Mouse (Mus musculus) cerebellum, postnatal 4 days (tissue): ENCODE results near the gene Stat4.

Source experiments
- DNase-seq, 2 experiments: peaks; one replicate each; pipeline ENCODE4 v3.0.0; 2022; ENCODE audit warnings: low spot score in 2 of 2, mixed read lengths in 1 of 2

The Stat4 gene

DNA sequence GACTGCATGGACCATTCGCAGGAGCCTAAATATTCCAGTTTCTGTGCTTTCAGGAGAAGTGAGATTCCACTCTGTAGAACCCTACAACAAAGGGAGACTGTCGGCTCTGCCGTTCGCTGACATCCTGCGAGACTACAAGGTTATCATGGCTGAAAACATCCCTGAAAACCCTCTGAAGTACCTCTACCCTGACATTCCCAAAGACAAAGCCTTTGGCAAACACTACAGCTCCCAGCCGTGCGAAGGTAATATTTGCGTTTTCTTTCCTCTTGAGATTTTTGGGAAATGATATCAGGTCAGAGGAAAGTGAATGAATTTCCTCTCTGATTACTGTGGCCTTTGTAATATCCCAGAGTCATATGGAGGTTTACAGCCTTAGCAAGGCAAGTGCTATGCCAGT lies 115.8 kb downstream of the Stat4 start:
- DNase-seq, result no peak

DNA sequence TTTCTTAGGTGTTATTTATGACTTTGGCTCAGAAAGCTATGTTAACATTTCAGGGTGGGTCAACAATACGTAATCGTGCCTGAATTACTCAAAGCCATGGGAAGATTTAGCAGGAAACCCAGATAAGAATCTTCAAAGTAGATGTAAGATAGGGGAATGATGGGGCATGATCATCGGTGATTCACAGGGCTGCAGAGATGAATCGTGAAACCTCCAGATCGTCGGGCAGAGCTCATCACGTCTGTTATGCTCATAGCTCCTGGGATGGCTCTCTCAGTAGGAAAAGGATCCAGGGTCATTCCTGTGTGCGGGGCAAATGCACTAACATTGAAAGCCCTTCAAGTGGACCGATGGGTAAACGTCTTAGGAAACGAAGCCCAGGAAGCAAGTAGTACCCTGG lies 120.3 kb downstream of the Stat4 start:
- DNase-seq, result no peak

DNA sequence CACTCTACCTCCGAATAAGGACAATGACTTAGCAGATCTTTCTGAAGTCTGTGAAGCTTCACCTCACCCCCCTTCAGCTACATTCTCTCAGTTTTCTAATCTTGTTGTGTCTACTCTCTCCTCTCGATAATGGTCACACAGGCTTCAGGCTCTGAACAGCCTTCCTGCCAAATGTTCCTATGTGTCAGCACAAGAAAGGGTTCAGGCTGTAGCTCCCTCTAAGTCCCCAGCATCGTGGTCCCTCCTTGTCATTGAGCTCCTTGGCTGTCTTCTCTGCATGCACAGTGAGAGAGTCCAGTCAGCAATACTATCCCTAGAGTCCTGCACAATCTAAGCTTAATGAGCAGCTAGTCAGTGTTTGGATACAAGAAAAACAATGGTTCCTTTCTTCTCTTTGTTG lies 124.3 kb downstream of the Stat4 start:
- no peak for DNase-seq

DNA sequence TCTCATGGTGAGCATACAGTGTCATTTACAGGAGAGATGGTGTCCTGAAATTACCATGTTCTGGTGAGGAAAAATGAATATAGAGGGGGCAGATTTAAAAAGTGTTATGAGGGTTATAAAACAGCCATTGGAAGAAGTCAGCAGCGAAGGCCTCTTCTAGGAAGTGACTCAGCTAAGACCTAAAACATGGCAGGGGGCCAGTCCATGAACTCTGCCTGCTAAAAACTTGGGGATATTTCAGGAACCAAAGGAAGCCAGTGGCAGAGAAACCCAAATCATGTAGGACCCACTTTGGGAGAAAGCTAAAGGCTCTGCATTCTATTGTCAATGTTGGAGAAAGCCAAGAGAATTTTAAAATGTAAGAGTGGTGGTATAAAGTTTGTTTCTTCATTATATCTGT lies 125.4 kb downstream of the Stat4 start:
- DNase-seq, result no peak

DNA sequence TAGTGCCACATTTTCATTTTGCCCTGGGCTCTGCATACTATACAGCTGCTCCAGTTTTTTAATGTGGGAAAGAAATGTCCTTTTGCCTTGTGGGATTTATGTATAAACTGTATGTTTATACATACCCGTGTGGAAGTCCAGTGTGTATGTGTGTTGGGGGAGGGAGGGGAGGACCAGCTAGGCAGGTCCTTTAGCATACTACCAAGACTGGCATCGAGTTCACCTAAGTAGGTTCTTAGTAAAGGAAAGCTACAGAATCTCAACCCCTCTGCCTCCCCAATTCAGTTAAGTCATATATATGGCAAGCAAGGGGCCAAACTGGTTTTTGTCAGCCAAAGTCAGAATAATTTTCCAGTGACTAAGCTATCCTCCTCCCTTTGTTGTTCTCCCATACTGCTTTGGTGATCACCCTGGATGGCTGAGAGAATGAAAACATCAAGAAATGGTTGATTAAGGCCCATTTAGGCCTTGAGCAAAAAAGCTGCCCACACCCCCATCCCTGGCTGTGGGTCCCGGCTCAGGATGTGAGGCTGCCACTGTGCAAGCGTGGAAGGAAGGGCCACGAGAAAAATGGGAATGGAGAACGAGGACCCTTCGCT lies 126.2 kb downstream of the Stat4 start:
- DNase-seq, result no peak

DNA sequence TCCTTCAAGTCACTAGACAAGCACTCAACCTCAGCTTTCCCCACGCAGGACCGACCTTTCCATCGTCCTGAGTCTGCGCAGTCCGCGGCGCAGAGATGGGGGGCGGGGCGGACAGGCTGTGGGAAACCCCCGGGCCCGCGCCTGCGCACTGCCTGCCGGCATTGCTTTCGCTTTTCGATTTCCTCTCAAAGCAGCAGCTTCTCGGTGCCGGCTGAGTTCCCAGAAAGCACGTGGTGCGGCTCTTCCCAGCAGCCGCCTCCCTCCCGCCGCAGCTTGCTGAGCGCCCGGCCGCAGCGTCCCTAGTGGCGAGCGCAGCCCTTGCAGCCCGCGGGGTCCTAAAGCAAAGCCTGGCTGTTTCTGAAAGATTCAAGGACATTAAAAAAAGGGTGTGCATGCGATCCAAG lies 126.7 kb downstream of the Stat4 start:
- peak; percentile 98 to 99 for DNase-seq

DNA sequence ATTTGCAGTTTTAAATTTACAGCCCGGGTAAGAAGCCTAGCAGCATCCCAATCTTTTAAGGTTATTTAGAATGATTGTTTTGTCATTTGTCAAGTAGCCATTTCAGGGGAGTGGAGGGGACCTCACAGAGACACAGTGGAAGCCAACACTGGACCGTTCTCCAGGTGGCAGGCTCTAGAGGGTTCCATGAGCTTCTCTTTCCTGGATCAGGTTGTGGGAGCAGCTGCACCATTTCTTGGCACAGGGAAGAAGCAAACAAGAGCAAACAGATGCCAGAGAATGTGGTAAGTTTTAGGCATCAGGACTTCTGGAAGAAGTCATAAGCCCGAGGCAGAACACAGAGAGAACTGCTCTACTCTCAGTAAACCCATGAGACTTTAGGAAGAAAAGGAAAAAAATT lies 129.5 kb downstream of the Stat4 start:
- DNase-seq, result no peak

DNA sequence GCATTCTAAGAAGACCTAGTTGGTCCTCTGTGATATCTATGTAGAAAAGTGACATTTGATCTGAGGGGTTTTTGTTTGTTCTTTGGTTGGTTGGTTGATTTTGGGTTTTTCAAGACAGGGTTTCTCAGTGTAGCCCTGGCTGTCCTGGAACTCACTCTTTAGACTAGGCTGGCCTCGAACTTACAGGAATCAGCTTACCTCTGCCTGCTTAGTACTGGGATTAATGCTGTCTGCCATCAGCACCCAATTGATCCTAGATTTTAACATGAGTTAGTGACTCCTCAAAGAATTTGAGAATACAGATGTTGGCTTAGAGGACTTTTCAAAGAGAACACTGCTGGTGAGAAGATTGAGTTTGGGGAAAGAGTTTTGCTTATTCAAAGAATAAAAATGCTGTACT lies 130.8 kb downstream of the Stat4 start:
- no peak for DNase-seq

DNA sequence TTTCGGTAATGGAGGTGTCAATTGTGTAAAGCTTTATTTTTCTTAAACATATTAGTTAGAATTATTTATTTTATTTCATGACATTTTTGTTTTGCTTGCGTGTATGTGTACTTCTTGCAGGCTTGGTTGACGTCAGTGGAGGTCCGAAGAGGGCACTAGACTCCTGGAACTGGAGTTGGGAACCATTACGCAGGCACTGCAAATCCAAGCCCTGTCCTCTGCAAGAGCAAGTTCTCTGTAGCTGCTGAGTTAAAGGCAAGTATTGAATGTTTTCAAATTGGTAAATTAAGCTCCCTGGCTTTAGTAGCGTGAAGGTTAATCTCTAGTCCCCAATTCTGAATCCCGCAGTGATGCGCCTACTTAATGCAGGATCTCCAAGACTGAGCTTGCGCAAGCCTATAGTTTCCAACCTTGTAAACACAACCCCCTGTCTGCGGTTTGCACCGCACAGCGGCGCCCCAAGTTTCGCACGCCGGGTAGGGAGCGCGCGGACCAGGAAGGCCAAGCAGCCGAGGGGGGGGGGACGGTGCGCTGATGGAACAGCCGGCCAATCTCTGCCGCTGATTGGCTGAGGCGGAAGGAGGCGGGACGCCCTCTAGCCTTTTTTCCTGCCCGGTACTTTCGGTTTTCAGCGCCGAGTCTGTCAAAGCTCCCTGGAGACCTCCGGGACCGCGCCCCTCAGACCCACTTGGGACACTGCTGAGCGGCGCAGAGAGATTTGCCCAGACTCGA lies 132.1 kb downstream of the Stat4 start, which contains the start of gene Stat1:
TSS of gene Stat1 (plus strand) at position 581 of the 732 bp plus-strand sequence.
- DNase-seq, result peak; percentile 76 to 89

DNA sequence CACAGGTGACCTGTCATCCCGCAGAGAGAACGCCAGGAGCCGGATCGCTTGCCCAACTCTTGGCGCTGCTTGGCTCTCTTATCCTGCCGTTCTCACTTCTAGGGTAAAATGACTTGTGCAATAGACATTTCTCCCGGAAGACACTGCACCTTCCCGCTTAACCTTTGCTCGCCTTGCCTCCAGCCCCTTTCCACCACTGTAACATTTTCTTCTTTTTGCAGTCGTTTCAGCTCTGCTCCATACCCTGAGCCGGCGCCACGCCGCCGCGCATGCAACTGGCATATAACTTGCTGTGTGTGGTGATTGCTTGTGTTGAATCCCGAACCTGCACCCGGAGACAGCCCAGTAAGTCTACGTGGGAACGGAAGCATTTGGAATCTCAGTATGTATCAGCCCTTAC lies 132.7 kb downstream of the Stat4 start:
- peak in 1 of 2 experiments; percentile 14 for DNase-seq

DNA sequence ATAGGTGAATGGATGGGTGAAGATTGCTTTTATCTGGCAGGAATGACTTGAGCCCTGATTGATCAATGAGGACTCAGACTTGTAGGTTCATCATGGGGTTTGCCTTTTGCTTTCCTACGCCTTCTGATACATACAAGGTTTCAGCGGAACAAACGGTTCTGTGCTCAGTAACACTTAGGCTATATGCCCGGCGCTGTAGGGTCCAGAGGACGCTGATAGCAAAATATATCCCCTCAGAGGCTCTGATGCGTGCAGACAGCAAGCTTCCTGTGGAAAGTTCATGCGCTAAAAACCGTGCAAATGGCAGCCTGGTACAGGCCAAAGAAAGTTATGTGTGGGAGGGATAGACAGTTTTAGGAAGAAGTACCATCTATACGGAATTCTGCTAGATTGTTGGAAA lies 133.2 kb downstream of the Stat4 start:
- no peak for DNase-seq

DNA sequence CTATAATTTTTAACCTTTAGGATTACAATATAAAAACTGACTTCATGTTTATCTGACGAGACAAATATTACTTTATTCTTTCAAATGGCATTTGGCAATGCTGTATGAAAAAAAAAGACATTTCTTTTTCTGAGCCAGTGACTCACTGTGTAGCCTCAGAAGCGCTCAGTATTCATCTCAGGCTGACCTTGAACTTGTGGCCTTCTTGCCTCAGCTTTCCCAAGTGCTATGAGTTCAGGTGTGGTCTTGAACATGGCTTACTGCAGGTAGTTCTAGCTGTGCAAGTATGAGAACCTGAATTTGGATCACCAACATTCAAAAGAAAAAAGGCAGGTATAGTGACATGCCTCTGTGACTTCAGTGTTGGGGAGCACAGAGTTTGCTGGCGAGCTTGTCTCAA lies 134.1 kb downstream of the Stat4 start:
- no peak for DNase-seq

DNA sequence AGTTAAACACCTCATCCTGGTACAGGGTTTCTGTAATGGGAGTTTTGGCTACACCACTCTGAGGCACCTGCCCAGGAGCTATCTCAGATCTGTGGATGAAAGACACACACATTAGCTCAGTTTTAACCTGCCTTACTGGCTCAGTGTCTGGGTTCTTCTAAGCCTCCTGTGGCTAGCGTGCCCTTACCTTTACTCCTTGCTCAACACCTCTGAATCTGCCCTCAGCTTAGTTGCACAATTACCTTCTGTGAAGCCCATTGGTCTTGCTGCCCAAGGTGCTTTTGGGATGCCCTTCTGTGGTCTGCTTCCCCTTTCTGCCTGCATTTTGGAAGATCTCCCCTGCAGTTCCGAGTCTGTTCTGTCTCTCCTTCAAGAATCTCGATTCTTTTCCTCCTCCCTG lies 137.9 kb downstream of the Stat4 start:
- no peak for DNase-seq

DNA sequence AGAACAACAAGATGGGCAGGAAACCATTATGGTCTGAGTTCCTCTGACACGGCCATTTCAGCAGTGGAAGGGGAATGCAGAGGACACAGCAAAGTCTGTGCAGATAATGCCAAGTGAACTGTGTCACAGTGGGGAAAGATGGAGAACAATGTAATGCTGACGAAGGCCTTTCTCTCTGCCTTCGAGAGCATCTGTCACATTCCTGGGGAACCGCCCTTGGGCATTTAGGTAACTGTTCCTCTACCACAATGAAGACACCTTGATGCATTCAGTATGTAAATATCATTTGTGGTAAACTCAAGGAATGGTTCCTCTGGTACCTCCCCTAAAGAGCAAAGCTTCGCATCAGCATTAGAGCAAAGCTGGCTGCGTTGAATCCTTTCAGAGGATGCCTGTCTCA lies 140.4 kb downstream of the Stat4 start:
- no peak for DNase-seq

DNA sequence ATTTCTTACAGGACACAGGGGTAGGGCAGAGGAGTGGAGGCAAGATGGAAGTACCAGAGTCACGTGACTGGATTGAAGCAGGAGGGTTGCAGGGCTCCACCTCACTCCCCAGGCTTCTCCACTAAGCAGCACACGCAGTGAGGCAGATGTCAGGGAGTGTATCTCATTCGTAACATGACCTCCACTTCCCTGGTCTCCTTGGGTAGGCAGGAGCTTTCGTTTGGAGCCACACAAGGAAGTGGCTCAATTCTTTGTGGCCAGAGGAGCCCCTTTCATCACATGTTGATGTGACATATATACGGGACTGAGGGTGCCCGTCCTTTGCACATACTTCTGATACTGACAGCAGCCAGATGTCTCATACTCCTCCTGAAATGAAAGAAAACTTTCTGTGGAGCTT lies 142.8 kb downstream of the Stat4 start:
- DNase-seq, result no peak

DNA sequence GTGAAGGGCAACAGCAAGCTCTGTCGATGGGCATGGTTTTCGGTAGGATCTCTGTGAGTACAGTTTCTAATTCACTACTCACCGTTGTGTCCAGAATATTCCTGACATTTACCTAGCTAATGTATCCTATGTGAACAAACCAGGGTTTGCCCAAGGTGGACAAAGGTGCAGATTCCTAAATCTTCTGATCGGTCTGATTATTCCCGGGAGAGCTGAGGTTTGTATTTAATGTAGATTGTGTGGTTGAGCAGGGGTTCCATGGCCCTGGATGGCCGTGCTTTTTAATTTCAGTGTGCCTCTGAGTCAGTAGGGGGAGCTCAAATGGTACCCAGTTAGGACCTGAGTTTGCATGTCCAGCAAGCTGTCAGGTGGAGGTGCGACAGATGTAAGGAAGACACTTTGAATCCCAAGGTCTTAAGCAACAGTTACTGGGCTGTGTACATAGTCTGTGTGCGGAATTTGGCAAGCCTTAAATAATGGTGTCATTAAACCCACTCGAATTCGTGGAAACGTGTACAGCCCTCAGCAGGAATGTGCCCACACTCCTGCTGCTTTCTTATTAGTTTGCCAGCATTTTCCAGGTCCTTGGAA lies 144.9 kb downstream of the Stat4 start:
- DNase-seq, result no peak

DNA sequence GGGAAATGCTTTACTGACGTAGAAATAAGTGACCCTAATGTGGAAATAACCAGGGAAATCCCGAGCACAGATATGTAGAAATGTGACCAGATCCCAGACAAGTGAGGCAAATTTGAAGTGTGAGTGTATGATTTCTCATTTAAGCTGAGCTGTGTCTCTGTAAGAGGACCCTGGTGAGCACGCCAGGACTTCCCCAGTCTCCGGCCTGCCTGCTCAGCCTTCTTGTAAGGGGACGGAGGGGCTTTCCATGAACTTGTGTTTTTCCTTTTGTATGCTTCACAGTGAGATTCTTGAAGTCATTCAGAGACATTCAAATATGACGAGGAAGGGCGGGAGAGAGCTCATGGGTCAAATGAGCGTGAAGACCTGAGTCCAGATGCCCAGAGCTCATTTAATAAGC lies 146.3 kb downstream of the Stat4 start:
- no peak for DNase-seq

DNA sequence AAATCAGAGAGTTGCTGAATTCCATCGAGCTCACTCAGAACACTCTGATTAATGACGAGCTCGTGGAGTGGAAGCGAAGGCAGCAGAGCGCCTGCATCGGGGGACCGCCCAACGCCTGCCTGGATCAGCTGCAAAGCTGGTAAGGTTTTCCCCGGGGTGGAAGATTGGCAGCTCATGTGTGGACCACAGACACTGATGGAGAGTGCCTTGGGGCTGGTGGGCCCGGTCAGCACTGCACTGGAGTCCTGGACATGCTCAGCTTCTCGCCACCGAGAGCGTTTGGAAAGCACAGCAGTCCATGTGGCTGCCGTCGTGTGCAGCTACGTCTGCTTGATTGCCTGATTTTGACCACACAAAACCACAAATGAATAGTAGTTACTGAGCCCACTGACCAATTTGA lies 150.3 kb downstream of the Stat4 start:
- DNase-seq, result no peak

DNA sequence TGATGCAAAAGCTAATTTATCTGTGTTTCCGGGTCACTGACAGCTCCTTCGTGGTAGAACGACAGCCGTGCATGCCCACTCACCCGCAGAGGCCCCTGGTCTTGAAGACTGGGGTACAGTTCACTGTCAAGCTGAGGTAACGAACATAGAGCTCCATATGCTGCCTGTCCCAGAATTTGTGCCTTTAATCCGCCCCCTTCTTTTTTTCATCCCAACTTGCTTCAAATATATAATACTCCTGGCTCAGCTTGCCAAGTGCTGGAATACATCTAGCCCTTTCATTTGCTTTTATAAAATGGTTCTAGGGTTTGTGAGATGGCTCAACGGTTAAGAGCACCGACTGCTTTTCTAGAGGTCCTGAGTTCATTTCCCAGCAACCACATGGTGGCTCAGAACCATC lies 153.6 kb downstream of the Stat4 start:
- DNase-seq, result no peak

DNA sequence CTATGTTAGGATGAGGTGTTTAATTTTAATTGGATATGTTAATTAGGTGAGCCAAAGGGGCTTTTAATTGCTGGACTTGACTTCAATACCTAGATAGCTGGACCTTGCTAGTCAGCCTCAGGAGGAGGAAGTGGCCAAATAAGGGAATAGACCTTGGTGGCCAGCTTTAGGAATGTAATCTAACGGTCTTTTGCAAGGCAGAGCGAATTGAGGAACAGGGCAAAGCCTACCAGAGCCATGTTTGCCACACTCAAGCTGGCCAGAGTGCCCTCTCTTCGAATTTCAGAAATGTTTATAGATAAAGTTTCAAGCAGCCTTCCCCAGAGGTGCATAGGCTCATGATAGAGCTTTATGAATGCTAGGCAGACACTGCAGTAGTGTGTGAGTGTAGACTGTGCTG lies 154.5 kb downstream of the Stat4 start:
- DNase-seq, result no peak

DNA sequence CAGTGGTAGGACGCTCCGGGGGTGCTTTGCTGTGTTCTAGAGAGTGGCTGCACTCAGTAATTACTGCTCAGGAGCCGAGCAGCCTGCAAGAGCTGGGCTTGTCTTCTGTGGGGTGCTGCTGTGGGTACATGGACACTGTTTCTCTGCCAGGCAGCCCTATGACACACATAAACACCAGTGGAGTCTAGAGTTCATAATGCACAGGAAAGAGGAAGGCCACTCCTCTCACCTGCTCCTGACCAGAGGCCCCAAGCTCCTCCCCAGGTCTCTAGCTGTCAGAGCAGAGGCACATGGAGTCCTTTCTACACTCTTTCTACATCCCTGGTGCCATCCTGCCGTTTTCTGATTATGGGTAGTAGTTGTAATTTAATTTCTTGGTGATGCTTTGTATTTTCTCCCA lies 155.2 kb downstream of the Stat4 start:
- DNase-seq, result no peak

DNA sequence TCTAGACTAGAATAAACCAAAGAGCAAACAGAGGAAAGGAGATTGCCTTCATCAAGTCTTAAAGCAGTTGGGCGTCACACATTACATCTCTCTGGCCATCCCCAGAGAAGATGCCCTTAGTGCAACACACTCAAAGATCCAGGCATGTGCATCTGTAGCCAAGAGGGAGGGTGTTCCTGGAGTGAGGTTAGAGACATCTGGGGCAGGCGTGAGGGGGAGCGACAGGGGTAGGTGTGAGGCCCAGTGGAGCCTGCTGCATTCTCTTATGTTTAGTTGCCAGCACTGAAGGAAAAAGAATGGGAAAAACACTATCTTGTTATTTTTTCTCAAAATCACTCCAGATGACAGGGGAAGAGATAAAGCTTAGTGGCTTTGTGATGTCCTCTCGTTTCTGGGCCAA lies 156.2 kb downstream of the Stat4 start:
- no peak for DNase-seq

DNA sequence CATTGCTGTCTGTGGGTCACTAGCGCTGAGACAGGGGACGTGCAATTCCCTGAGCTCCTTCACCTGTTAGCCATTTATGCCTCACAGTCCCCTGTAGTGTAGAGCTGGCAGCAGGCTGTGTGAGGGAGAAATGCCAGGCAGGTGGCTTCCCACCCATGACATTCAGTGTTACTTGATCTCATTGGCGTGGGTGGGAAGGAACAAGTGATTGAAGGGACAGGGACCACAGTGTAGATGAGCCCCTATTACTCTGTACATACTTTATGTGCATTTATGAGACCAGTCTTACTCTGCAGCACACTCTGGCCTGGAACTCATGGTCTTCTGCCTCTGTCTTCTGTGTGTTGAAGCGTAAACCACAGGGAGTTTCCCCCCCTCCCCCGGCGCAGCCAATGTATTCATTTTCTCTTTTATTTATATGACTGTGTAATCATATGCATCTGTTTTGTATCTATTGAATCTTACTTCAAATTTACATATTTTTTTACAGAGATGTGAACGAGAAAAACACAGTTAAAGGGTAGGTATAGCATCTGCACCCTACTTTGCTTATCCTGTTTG lies 156.7 kb downstream of the Stat4 start:
- no peak for DNase-seq
